Mouse (Mus musculus): ENCODE measurements around the gene Cldn4. TPM values are rescaled to one million over a fixed set of nuclear protein-coding genes. Genes with fewer than 3 reads are reported as not detected.
A peak's percentile ranks its signal among the peaks of the same experiment; 100 is the strongest.

The Cldn4 gene
- polyA plus RNA-seq, 1 experiment = not detected

GRCm38 (mm10) chr5:134977837-134978236 is 31.1 kb upstream of the Cldn4 start:
- TF ChIP-seq GATA1 (IDR thresholded peaks at IDR 0.05; ENCODE audit: low read length) = no peak
- no peak for TF ChIP-seq TAL1 (IDR thresholded peaks at IDR 0.05; ENCODE audit: low read length)
- no peak overlapping the region for H3K4me3 ChIP-seq (replicated peaks)
- no peaks in the 10 kb centered on the region for H3K27me3 ChIP-seq (ENCODE audit: control insufficient read depth)
- peaks cover 57% of the 10 kb centered on the region for H3K4me1 ChIP-seq (ENCODE audit: control insufficient read depth)
- no peaks in the 10 kb centered on the region for H3K9me3 ChIP-seq (ENCODE audit: control insufficient read depth, low read length)
- H3K36me3 ChIP-seq (ENCODE audit: control insufficient read depth) = no peaks in the 10 kb centered on the region

- H3K4me3 ChIP-seq (replicated peaks) = no peak overlapping the region
- no peaks in the 10 kb centered on the region for H3K36me3 ChIP-seq (ENCODE audit: control insufficient read depth)
- no peaks in the 10 kb centered on the region for H3K9me3 ChIP-seq (ENCODE audit: control insufficient read depth, low read length)
- no peaks in the 10 kb centered on the region for H3K27me3 ChIP-seq (ENCODE audit: control insufficient read depth)
- TF ChIP-seq GATA1 (IDR thresholded peaks at IDR 0.05; ENCODE audit: low read length) = no peak
- TF ChIP-seq TAL1 (IDR thresholded peaks at IDR 0.05; ENCODE audit: low read length) = no peak
- H3K4me1 ChIP-seq (ENCODE audit: control insufficient read depth) = peaks cover 62% of the 10 kb centered on the region
These were observed 30.0 kb upstream of the Cldn4 start for GRCm38 (mm10) chr5:134976577-134977250.

GRCm38 (mm10) chr5:134976164-134976563 is 29.4 kb upstream of the Cldn4 start:
- H3K4me1 ChIP-seq (ENCODE audit: control insufficient read depth) = peaks cover 62% of the 10 kb centered on the region
- no peaks in the 10 kb centered on the region for H3K27me3 ChIP-seq (ENCODE audit: control insufficient read depth)
- TF ChIP-seq GATA1 (IDR thresholded peaks at IDR 0.05; ENCODE audit: low read length) (no peak; the same call in 1 of the 2 replicates), TAL1 (IDR thresholded peaks at IDR 0.05; ENCODE audit: low read length) (peak; percentile 48; the same call in 1 of the 3 replicates)
- H3K36me3 ChIP-seq (ENCODE audit: control insufficient read depth) = no peaks in the 10 kb centered on the region
- no peaks in the 10 kb centered on the region for H3K9me3 ChIP-seq (ENCODE audit: control insufficient read depth, low read length)
- no peak overlapping the region for H3K4me3 ChIP-seq (replicated peaks)

GRCm38 (mm10) chr5:134974921-134975320 is 28.2 kb upstream of the Cldn4 start:
- no peaks in the 10 kb centered on the region for H3K36me3 ChIP-seq (ENCODE audit: control insufficient read depth)
- no peak overlapping the region for H3K4me3 ChIP-seq (replicated peaks)
- H3K4me1 ChIP-seq (ENCODE audit: control insufficient read depth) = peaks cover 56% of the 10 kb centered on the region
- H3K9me3 ChIP-seq (ENCODE audit: control insufficient read depth, low read length) = no peaks in the 10 kb centered on the region
- H3K27me3 ChIP-seq (ENCODE audit: control insufficient read depth) = no peaks in the 10 kb centered on the region
- no peak for TF ChIP-seq TAL1 (IDR thresholded peaks at IDR 0.05; ENCODE audit: low read length)
- no peak for TF ChIP-seq GATA1 (IDR thresholded peaks at IDR 0.05; ENCODE audit: low read length)

GRCm38 (mm10) chr5:134974294-134974693 is 27.6 kb upstream of the Cldn4 start:
- peaks cover 56% of the 10 kb centered on the region for H3K4me1 ChIP-seq (ENCODE audit: control insufficient read depth)
- H3K9me3 ChIP-seq (ENCODE audit: control insufficient read depth, low read length) = no peaks in the 10 kb centered on the region
- peak overlapping the region; percentile 28 for H3K4me3 ChIP-seq (replicated peaks)
- TF ChIP-seq GATA1 (IDR thresholded peaks at IDR 0.05; ENCODE audit: low read length) (no peak), TAL1 (IDR thresholded peaks at IDR 0.05; ENCODE audit: low read length) (no peak)
- H3K36me3 ChIP-seq (ENCODE audit: control insufficient read depth) = no peaks in the 10 kb centered on the region
- H3K27me3 ChIP-seq (ENCODE audit: control insufficient read depth) = no peaks in the 10 kb centered on the region

- peaks cover 56% of the 10 kb centered on the region for H3K4me1 ChIP-seq (ENCODE audit: control insufficient read depth)
- TF ChIP-seq TAL1 (IDR thresholded peaks at IDR 0.05; ENCODE audit: low read length) = no peak
- TF ChIP-seq GATA1 (IDR thresholded peaks at IDR 0.05; ENCODE audit: low read length) = no peak
- H3K9me3 ChIP-seq (ENCODE audit: control insufficient read depth, low read length) = no peaks in the 10 kb centered on the region
- H3K27me3 ChIP-seq (ENCODE audit: control insufficient read depth) = no peaks in the 10 kb centered on the region
- no peaks in the 10 kb centered on the region for H3K36me3 ChIP-seq (ENCODE audit: control insufficient read depth)
- no peak overlapping the region for H3K4me3 ChIP-seq (replicated peaks)
These were observed 26.8 kb upstream of the Cldn4 start for GRCm38 (mm10) chr5:134973526-134973925.

- TF ChIP-seq GATA1 (IDR thresholded peaks at IDR 0.05; ENCODE audit: low read length) (no peak), TAL1 (IDR thresholded peaks at IDR 0.05; ENCODE audit: low read length) (no peak)
- no peak overlapping the region for H3K4me3 ChIP-seq (replicated peaks)
- no peaks in the 10 kb centered on the region for H3K9me3 ChIP-seq (ENCODE audit: control insufficient read depth, low read length)
- no peaks in the 10 kb centered on the region for H3K36me3 ChIP-seq (ENCODE audit: control insufficient read depth)
- no peaks in the 10 kb centered on the region for H3K27me3 ChIP-seq (ENCODE audit: control insufficient read depth)
- H3K4me1 ChIP-seq (ENCODE audit: control insufficient read depth) = peaks cover 55% of the 10 kb centered on the region
These were observed 26.3 kb upstream of the Cldn4 start for GRCm38 (mm10) chr5:134973081-134973480.

GRCm38 (mm10) chr5:134970671-134971070 is 23.9 kb upstream of the Cldn4 start:
- TF ChIP-seq TAL1 (IDR thresholded peaks at IDR 0.05; ENCODE audit: low read length) (no peak), GATA1 (IDR thresholded peaks at IDR 0.05; ENCODE audit: low read length) (no peak)
- H3K4me3 ChIP-seq (replicated peaks) = no peak overlapping the region

GRCm38 (mm10) chr5:134967164-134967944 is 20.6 kb upstream of the Cldn4 start:
- H3K27me3 ChIP-seq (ENCODE audit: control insufficient read depth) = no peaks in the 10 kb centered on the region; the same call in 1 of the 2 replicates
- TF ChIP-seq TAL1 (IDR thresholded peaks at IDR 0.05; ENCODE audit: low read length) = no peak
- no peak for TF ChIP-seq GATA1 (IDR thresholded peaks at IDR 0.05; ENCODE audit: low read length)
- H3K4me1 ChIP-seq (ENCODE audit: control insufficient read depth) = peaks cover 21% of the 10 kb centered on the region
- H3K4me3 ChIP-seq (replicated peaks) = no peak overlapping the region
- H3K36me3 ChIP-seq (ENCODE audit: control insufficient read depth) = no peaks in the 10 kb centered on the region
- no peaks in the 10 kb centered on the region for H3K9me3 ChIP-seq (ENCODE audit: control insufficient read depth, low read length)

More at GRCm38 (mm10) chr5:134970671-134971070, 23.9 kb upstream of the Cldn4 start:
- H3K27me3 ChIP-seq (ENCODE audit: control insufficient read depth) = no peaks in the 10 kb centered on the region; the same call in 1 of the 2 replicates
- no peaks in the 10 kb centered on the region for H3K9me3 ChIP-seq (ENCODE audit: control insufficient read depth, low read length)
- no peaks in the 10 kb centered on the region for H3K36me3 ChIP-seq (ENCODE audit: control insufficient read depth)
- peaks cover 43% of the 10 kb centered on the region for H3K4me1 ChIP-seq (ENCODE audit: control insufficient read depth)

Data from erythroblast, embryonic 14.5 days (primary cell).